Mouse (Mus musculus) ES-E14 (cell line): ENCODE data around the gene Oxsr1. TPM values are rescaled to one million over a fixed set of nuclear protein-coding genes. Genes with fewer than 3 reads are reported as not detected.
A peak's percentile ranks its signal among the peaks of the same experiment; 100 is the strongest.

Experiments
- DNase-seq: peaks from one replicate; pipeline ENCODE4 v3.0.0-alpha.2; 2013; ENCODE audit warnings: low read depth, low spot score
- H3K27ac ChIP-seq: 2 replicates; pipeline ENCODE4 v1.5.1; 2012; ENCODE audit warnings: low read depth, mild to moderate bottlenecking, low read length, moderate library complexity, mixed read lengths; ENCODE audit not compliant: poor library complexity, insufficient read depth, severe bottlenecking
- H3K36me3 ChIP-seq: 2 replicates; pipeline ENCODE4 v1.6.1; 2012; ENCODE audit warnings: mild to moderate bottlenecking, low read length, moderate library complexity, mixed read lengths; ENCODE audit not compliant: control insufficient read depth, poor library complexity, insufficient read depth, severe bottlenecking
- H3K4me1 ChIP-seq, 2 experiments: fragments of 150-350 bp in 1 of 2; sonication (generic) in 1 of 2; 2 replicates each; pipeline ENCODE4 v1.6.1; 2012; ENCODE audit warnings: low read length in 2 of 2, mild to moderate bottlenecking in 1 of 2, mixed read lengths in 1 of 2; ENCODE audit not compliant: control insufficient read depth in 2 of 2, insufficient read depth in 2 of 2, poor library complexity in 1 of 2
- H3K4me3 ChIP-seq, 2 experiments: fragments of 150-350 bp in 1 of 2; sonication (generic) in 1 of 2; 2 replicates each; pipeline ENCODE4 v1.5.1; 2012; ENCODE audit warnings: low read length in 2 of 2, low read depth in 1 of 2, mild to moderate bottlenecking in 1 of 2, mixed read lengths in 1 of 2; ENCODE audit not compliant: insufficient read depth in 1 of 2, poor library complexity in 1 of 2, severe bottlenecking in 1 of 2
- H3K9ac ChIP-seq: 2 replicates; pipeline ENCODE4 v1.6.1; 2012; ENCODE audit warnings: low read depth, mild to moderate bottlenecking, low read length, mixed read lengths; ENCODE audit not compliant: poor library complexity, insufficient read depth, severe bottlenecking
- H3K9me3 ChIP-seq: fragments of 150-350 bp; sonication (generic); 2 replicates; pipeline ENCODE4 v1.6.1; 2012; ENCODE audit warnings: low read depth, mild to moderate bottlenecking, low read length; ENCODE audit not compliant: control insufficient read depth, insufficient read depth
- CHD2 ChIP-seq: IDR thresholded peaks from 2 replicates; pipeline ENCODE4 v1.6.1; 2014; ENCODE audit warnings: mild to moderate bottlenecking, low read depth, low read length, inconsistent platforms
- HCFC1 ChIP-seq: IDR thresholded peaks from 2 replicates; pipeline ENCODE4 v1.6.1; 2012; ENCODE audit warnings: low read length, inconsistent platforms, borderline replicate concordance; ENCODE audit not compliant: insufficient read depth
- MAFK ChIP-seq: IDR thresholded peaks from 2 replicates; pipeline ENCODE4 v1.6.1; 2014; ENCODE audit warnings: mild to moderate bottlenecking, low read depth, low read length, inconsistent platforms; ENCODE audit not compliant: insufficient read depth
- ZC3H11A ChIP-seq: IDR thresholded peaks from 2 replicates; pipeline ENCODE4 v1.6.1; 2012; ENCODE audit warnings: low read depth, mild to moderate bottlenecking, inconsistent platforms, low read length, borderline replicate concordance
- ZNF384 ChIP-seq: IDR thresholded peaks from 2 replicates; pipeline ENCODE4 v1.6.1; 2012; ENCODE audit warnings: low read depth, low read length, inconsistent platforms
- in situ Hi-C, 2 experiments: fragments of 600-800 bp; cut with MboI; formaldehyde crosslinking; loops; one replicate each; pipeline ENCODE4 v1.15.1; 2025; ENCODE audit warnings: low sequenced_read_pairs in 2 of 2, inconsistent platforms in 1 of 2; ENCODE audit not compliant: unreplicated experiment in 2 of 2
- total RNA-seq: library from RNA; depleted of rRNA; stranded (reverse); fragments of 300-350 nt; gene quantifications from 2 replicates; pipeline ENCODE4 v1.2.3, GENCODE M21; 2012

Gene Oxsr1
- total RNA-seq, 1 experiment, result 52.1 TPM

DNA sequence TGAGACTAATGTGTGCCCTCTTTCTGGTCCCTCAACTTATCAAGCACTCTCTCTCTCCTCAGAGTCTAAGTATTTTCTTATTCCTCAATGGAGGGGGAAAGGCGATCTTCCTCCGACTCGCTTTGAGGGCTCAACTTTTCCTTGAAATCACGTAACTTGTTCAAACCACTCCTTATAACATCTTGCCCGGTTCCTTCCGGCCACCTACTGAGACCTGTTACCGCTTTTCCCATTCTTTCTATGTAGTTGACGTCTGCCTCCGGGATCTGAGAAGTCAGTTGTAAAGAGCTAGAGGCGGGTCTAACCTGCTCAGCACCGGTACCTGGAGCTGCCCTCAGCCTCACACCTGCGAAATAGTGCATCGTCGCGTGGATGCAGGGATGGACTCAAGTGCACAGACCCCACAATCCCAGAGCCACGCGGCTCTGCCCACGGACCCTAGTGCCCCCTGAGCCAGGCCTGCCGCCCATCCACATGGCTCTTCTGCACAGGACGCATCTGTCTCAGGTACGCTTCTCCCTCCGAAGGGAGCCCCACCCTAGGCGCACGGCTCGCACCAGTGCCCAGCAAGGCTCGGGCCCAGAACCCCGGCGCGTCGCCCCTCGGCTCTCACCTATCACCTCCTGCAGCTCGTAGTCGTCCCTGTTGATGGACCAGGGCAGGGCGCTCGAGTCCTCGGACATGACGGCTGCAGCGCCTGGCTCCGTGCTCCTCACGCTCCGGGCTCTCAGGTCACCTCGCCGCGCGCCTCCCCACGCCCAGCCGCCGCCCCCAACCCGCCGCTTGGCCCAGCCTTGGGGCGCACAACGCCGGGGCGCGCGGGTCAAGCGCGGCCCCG, 616 bp downstream of the Oxsr1 start:
- H3K36me3 ChIP-seq, result no peaks in the 10 kb centered on the region
- no peak for DNase-seq

DNA sequence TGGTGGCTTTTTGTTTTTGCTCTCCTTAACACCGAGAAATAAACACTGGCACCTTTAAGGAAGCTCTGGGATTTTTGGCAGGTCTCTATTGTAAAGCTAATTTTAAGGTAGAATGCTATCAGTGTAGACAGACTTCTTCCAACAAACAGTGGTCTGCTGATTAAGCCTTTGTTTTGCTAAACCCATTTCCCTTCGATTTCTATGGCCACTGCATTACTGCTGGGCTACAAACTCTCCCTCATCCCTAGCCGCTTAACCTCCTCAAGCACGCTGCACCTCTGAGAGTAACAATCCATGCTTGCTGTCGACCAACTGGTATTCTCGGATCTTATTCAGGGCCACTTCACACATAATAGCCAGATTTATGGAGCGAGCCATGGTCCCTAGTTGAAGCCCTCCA, 1.3 kb downstream of the Oxsr1 start:
- peak overlapping the region; percentile 89 for H3K9ac ChIP-seq
- no peaks in the 10 kb centered on the region for H3K9me3 ChIP-seq
- H3K4me3 ChIP-seq, result peak overlapping the region; percentile 78 to 90
- H3K4me1 ChIP-seq, result peaks cover 4 to 7% of the 10 kb centered on the region in 2 experiments; a peak in 2 of 4 replicates
- peak overlapping the region; percentile 92; the same call in 1 of the 2 replicates for H3K27ac ChIP-seq
- DNase-seq, result no peak
- H3K36me3 ChIP-seq, result no peaks in the 10 kb centered on the region
- in situ Hi-C loops, result no loop called here
- no peak for TF ChIP-seq MAFK
- 0 out of 2 replicates have a peak, but pooled peaks have one; percentile 28 for TF ChIP-seq HCFC1

More for the DNA sequence above, 616 bp downstream of the Oxsr1 start:
- no peaks in the 10 kb centered on the region for H3K9me3 ChIP-seq
- in situ Hi-C loops, result no loop called here
- TF ChIP-seq ZC3H11A (no peak), ZNF384 (no peak), MAFK (no peak), CHD2 (no peak), HCFC1 (no peak)
- peak overlapping the region; percentile 89 for H3K9ac ChIP-seq
- peaks cover 4 to 5% of the 10 kb centered on the region in 2 experiments; a peak in 2 of 4 replicates for H3K4me1 ChIP-seq
- H3K27ac ChIP-seq, result peak overlapping the region; percentile 92
- H3K4me3 ChIP-seq, result peak overlapping the region; percentile 78 to 90

DNA sequence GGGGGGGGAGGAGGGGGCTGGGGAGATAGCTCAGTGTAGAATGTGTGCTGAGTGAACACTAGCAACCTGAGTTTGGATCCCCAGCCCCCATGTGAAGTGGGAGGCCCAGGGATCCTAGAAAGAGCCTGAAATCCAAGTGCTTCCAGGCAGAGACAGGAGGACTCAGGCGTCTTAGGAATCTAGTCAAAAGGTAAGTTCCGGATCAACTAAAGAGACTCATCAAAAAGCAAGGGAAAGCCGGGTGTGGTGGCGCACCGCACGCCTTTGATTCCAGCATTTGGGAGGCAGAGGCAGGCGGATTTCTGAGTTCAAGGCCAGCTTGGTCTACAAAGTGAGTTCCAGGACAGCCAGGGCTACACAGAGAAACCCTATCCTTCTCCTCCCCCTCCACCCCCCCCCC, 1.8 kb downstream of the Oxsr1 start:
- H3K4me3 ChIP-seq, result peak overlapping the region; percentile 78 to 90
- TF ChIP-seq CHD2 (no peak), MAFK (no peak), HCFC1 (no peak), ZNF384 (no peak), ZC3H11A (no peak)
- peak overlapping the region; percentile 89 for H3K9ac ChIP-seq

DNA sequence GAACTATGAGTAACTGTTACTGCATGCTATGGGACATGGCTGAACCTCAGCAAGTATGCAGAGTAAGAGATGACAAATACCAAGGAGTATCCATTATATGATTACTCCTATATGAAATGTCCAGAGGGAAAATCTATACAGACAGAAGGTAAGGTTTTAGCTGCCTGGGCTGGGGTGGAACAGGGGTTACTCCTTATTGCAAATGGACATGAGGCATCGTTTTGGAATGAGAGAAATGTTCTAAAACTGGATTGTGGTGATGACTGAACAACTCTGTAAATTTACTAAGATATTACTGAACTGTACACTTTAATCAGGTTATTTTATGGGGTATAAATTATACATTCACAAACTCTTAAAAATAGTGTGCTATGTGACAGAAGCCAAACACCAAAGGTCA, 3.3 kb downstream of the Oxsr1 start:
- TF ChIP-seq ZNF384 (no peak), HCFC1 (no peak), CHD2 (no peak), MAFK (no peak), ZC3H11A (no peak)
- no peaks in the 10 kb centered on the region for H3K9me3 ChIP-seq
- H3K36me3 ChIP-seq, result no peaks in the 10 kb centered on the region
- peaks cover 3 to 7% of the 10 kb centered on the region in 2 experiments; a peak in 2 of 4 replicates for H3K4me1 ChIP-seq
- H3K27ac ChIP-seq, result no peak overlapping the region
- no peak overlapping the region for H3K4me3 ChIP-seq
- no peak for DNase-seq
- no peak overlapping the region for H3K9ac ChIP-seq
- in situ Hi-C loops, result no loop called here

More for the DNA sequence above, 1.8 kb downstream of the Oxsr1 start:
- Histone ChIP-seq H3K36me3 (no peaks in the 10 kb centered on the region), H3K27ac (peak overlapping the region; percentile 71), H3K4me1 (peaks cover 4 to 7% of the 10 kb centered on the region in 2 experiments; a peak in 2 of 4 replicates), H3K9me3 (no peaks in the 10 kb centered on the region)
- DNase-seq, result no peak
- in situ Hi-C loops, result no loop called here
